Mouse (Mus musculus): Measurements from ENCODE around the gene Pcdh7.

DNA sequence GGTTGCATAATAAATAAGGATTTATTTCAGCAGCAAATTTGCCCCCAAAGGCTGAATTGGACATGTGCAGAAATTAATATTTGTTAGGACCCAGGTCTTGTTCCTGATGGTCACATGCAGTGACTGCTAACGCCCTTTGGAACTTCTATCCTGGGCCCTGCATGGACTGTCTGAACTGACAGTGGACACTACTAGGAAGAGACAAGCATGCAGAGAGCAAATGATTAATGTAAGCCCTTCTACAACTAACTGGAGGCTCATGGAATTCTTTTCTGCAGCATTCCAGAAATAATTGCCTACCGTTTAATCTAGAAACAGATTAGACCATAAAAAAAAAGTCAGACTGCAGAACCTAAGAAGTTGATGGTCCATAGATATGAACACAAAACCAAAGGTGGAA is 119.4 kb downstream of the Pcdh7 start:
- TF ChIP-seq CTCF (IDR thresholded peaks at IDR 0.05; ENCODE audit: borderline replicate concordance, extremely low read depth, insufficient read depth, insufficient read length) (no peak), POLR2A (IDR thresholded peaks at IDR 0.05; ENCODE audit: borderline replicate concordance, extremely low read depth, insufficient read depth, insufficient read length, poor library complexity, severe bottlenecking) (no peak)

All from brain, embryonic 14.5 days (tissue).